Mouse (Mus musculus) gastrocnemius, adult 8-10 months (tissue): ENCODE results near the gene Mmadhc. TPM values are rescaled to one million over a fixed set of nuclear protein-coding genes. Genes with fewer than 3 reads are reported as not detected.

ENCODE experiments used
- DNase-seq, 2 experiments: peaks; one replicate each; pipeline ENCODE4 v3.0.0; 2022; ENCODE audit warnings: low spot score in 2 of 2
- total RNA-seq, 4 experiments: library from RNA; stranded (reverse); gene quantifications; 2 replicates each; pipeline ENCODE4 v1.2.4; 2022

Mmadhc gene
- total RNA-seq, 4 experiments from 2014 or later = 110 to 119 (median 114) TPM

GRCm38 (mm10) chr2:50265215-50265785 lies 31.3 kb downstream of the Mmadhc start:
- no peak for DNase-seq

DNA sequence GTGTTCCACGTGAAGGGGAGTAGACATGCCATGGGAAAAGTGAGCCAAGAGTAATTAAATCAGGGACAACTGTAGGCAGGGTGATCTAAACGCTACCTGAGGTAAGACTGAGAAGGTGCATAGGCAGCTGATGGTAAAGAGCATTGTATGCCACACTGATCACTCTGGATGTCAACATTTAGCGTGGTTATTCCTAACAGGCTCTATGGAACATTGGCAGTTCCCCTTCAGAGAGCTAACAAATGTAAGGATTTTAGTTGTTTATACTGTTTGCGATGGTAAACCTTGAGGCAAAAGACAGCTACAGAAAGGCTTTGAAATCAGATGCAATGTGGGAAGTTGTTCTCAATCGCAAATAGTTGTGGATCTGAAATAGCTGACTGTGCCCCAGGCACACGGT lies 32.5 kb downstream of the Mmadhc start:
- DNase-seq = no peak

DNA sequence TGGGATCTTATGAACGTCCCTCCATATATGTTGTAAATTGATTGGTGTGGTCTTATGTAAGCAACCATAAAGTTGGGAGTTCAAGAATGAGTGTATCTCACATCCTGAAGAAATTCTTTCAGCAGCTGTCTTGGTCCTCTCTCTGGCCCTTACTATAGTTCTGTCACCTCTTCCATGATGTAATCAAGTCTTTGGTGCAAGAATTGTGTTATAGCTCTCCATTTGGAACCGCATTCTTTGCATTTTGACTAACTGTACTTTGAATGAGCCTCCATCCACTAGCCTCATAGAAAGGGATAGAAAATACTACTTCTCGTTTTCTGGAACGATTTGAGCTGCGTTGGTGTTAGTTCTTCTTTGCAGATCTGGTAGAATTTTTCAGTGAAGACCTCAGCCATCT lies 41.6 kb downstream of the Mmadhc start:
- no peak for DNase-seq

- no peak for DNase-seq
These were observed 48.0 kb downstream of the Mmadhc start for GRCm38 (mm10) chr2:50248551-50248950.

DNA sequence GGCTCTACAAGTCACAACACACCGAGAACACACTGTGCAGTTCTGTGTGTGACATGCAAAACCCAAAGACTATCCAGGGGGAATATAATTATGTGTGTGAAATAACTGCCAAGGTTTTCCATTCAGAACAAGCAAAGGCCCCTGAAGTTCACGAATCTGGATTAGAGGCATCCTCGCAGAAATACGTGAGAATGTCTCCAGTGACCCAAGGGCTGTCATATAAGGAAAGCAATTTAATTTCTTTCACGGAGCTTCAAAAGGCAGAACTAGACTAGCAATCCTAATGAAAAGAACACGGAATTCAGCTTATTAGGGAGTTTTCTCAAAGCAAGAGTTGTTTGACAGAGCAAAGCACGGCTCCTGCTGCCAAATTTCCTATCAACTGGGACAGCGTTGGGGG lies 63.1 kb downstream of the Mmadhc start:
- no peak for DNase-seq

Other genes with a start within 250 kb of the Mmadhc start
- 1 to 10 TPM in 2 of 4 experiments, under 1 TPM in 2; 0.65 to 2.8 (median 1.3) TPM for gene Lypd6, start 230.4 kb downstream of the Mmadhc start, total RNA-seq